Mouse (Mus musculus) kidney, postnatal 0 days (tissue): Measurements from ENCODE around the gene Cth. TPM values are rescaled to one million over a fixed set of nuclear protein-coding genes. Genes with fewer than 3 reads are reported as not detected.

ENCODE experiments used
- ATAC-seq: fragments of 200-750 bp; cut with Nextera tagmentation; replicated peaks from 2 replicates; pipeline ENCODE4 v1.8.0; 2017; ENCODE audit warnings: low read depth, moderate number of reproducible peaks, moderate TSS enrichment, moderate library complexity; ENCODE audit not compliant: low FRiP score
- DNase-seq: peaks from one replicate; pipeline ENCODE4 v3.0.0-alpha.2; 2016; ENCODE audit warnings: low spot score
- H3K27ac ChIP-seq: fragments of 300-500 bp; sonication (generic); 2 replicates; pipeline ENCODE4 v1.5.1; 2014; ENCODE audit warnings: mild to moderate bottlenecking
- H3K27me3 ChIP-seq: fragments of 300-500 bp; sonication (generic); 2 replicates; pipeline ENCODE4 v1.6.1; 2014; ENCODE audit warnings: low read length, mixed read lengths; ENCODE audit not compliant: insufficient read depth
- H3K36me3 ChIP-seq: fragments of 300-500 bp; sonication (generic); 2 replicates; pipeline ENCODE4 v1.6.1; 2014; ENCODE audit warnings: low read length, mixed read lengths; ENCODE audit not compliant: insufficient read depth
- H3K4me1 ChIP-seq: fragments of 300-500 bp; sonication (generic); replicated peaks from 2 replicates; pipeline ENCODE4 v1.6.1; 2014; ENCODE audit warnings: antibody characterized with exemption, low read length, mixed read lengths; ENCODE audit not compliant: insufficient read depth
- H3K4me2 ChIP-seq: fragments of 300-500 bp; sonication (generic); 2 replicates; pipeline ENCODE4 v1.6.1; 2014; ENCODE audit warnings: mild to moderate bottlenecking, low read length, moderate library complexity, mixed read lengths
- H3K4me3 ChIP-seq: fragments of 300-500 bp; sonication (generic); replicated peaks from 2 replicates; pipeline ENCODE4 v1.5.1; 2014; ENCODE audit warnings: low read depth, low read length
- H3K9ac ChIP-seq: fragments of 300-500 bp; sonication (generic); 2 replicates; pipeline ENCODE4 v1.6.1; 2014; ENCODE audit warnings: low read depth, low read length
- H3K9me3 ChIP-seq: fragments of 300-500 bp; sonication (generic); replicated peaks from 2 replicates; pipeline ENCODE4 v1.6.1; 2016; ENCODE audit warnings: low read length, inconsistent platforms, mixed read lengths
- CTCF ChIP-seq: IDR thresholded peaks from 2 replicates; pipeline ENCODE4 v1.5.1; 2016; ENCODE audit warnings: antibody characterized with exemption, low read depth, mild to moderate bottlenecking, moderate library complexity
- WGBS: fragments of 180-500 bp; shearing (Covaris S2); extraction: QIAGEN DNeasy Blood & Tissue Kit; methylation state at CpG from one replicate; pipeline ENCODE4 v1.1.7; 2014; 5-methylcytosine and 5-hydroxymethylcytosine counted together
- polyA plus RNA-seq: library from polyadenylated mRNA; unstranded; fragments of >200 nt; fragmentation: Nextera tagmentation; extraction: Ambion mirVana; gene quantifications from 2 replicates; pipeline ENCODE4 v1.2.1, GENCODE M21; 2015

Gene Cth
- polyA plus RNA-seq, 1 experiment from 2014 or later: 83.6 TPM

DNA sequence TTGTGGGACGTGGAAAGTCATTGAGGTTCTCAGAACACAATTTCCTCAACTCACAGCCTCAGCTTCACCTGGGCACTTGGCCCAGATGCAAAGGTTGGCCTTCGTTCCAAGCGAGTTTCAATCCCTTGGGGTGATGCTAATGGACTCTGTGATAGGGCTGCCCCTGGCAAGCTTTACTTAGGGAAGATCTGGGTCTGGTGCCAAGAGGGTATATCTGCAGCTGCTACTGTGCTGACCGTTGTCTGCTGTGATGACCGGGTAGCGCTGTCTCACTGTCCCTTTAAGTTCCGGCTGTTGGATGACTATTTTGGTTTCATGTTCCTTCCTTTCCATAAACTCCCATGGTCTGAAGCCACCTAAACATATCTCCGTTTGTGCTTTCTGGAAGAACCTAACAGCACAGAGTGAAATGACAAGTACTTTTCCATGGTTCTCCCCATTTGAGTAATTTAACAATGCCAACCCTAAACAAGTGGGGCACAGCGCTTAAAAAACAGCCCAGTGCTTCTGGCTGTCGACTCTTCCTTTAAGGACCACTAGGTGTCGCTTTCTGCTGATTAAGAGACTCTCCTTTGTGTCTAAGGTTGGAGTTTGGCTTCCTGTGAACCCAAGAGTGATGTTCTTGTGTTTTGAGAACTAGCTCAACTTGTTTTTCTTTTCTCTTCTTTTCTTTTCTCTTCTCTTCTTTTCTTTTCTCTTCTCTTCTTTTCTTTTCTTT is 48.3 kb downstream of the Cth start:
- H3K27ac ChIP-seq: no peak overlapping the region
- H3K27me3 ChIP-seq: no peaks in the 10 kb centered on the region
- H3K9me3 ChIP-seq: no peaks in the 10 kb centered on the region
- no peaks in the 10 kb centered on the region for H3K4me1 ChIP-seq
- H3K4me3 ChIP-seq: no peak overlapping the region
- peak; percentile 85 for TF ChIP-seq CTCF
- ATAC-seq (no peak; the same call in 1 of the 2 replicates), DNase-seq (peak; percentile 89)
- no peak overlapping the region for H3K9ac ChIP-seq
- no peaks in the 10 kb centered on the region for H3K36me3 ChIP-seq
- whole genome bisulfite sequencing: 49% methylated on average over 11 of the region's 11 CpGs
- no peak overlapping the region for H3K4me2 ChIP-seq

DNA sequence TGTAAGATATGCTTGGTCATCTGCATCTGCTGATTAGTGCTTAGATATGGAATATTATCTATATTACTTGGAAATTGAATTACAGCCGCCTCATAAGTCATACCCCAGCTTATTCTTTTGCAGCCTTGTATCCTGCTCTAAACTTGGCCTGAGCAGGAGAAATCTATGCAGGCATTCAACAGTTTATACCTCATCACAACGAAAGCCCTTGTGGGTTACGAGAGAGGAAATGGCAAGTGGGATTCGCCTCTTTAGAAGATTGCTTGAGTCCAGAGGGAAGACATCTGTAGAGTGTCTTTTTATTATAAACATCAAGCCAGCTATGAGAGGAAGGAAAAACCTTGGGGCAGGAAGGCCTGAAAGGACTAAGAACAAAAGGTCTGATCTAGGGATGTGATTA is 52.0 kb downstream of the Cth start:
- Histone ChIP-seq H3K9me3 (no peaks in the 10 kb centered on the region), H3K27ac (no peak overlapping the region), H3K4me3 (no peak overlapping the region), H3K9ac (no peak overlapping the region), H3K27me3 (no peaks in the 10 kb centered on the region), H3K36me3 (no peaks in the 10 kb centered on the region), H3K4me2 (no peak overlapping the region), H3K4me1 (no peaks in the 10 kb centered on the region)
- no peak for DNase-seq
- ATAC-seq: no peak
- WGBS: 70% methylated on average over 4 of the region's 4 CpGs
- TF ChIP-seq CTCF: no peak

DNA sequence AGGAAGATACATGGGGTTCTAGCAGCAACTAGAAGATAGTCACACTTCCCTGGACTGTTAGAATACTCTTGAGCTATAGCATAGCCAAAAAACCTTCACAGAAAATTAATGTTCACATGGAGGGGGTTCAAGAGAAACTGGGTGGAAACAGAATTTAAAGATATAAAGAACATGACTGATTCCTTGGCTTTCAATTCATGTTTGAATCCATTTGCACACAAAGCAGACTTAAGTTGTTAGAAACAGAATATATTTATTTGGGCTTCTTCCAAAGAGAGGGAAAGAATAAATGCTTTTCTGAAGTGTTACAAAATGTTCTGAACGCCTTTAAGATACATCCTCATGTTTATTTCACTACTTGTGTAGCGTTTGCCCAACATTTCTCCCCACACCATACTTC is 57.0 kb downstream of the Cth start:
- TF ChIP-seq CTCF: no peak
- H3K36me3 ChIP-seq: no peaks in the 10 kb centered on the region
- DNase-seq (no peak), ATAC-seq (no peak)
- WGBS: 79% methylated on average over 2 of the region's 2 CpGs
- H3K27me3 ChIP-seq: no peaks in the 10 kb centered on the region
- no peaks in the 10 kb centered on the region for H3K9me3 ChIP-seq
- no peak overlapping the region for H3K27ac ChIP-seq
- H3K4me3 ChIP-seq: no peak overlapping the region
- H3K4me2 ChIP-seq: no peak overlapping the region
- no peaks in the 10 kb centered on the region for H3K4me1 ChIP-seq
- no peak overlapping the region for H3K9ac ChIP-seq

DNA sequence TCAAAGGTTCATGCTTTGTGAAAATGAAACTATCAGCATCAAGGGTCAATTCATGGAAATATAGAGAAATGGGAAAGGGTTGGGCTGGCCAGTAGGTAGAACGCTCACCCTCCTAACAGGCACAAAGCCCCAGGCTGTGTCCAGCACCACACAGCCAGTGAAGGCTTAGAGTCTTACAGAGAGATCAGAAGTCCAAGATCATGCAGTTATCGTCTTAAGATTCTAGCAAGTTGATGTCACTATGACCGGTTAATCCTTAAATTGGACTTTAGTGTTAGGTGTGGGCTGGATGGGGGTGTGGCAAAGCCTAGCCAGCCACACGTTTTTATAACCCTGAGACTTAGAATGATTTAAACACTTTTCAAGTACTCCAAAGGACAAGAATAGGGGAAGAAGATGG is 58.6 kb downstream of the Cth start:
- TF ChIP-seq CTCF: no peak
- H3K9ac ChIP-seq: no peak overlapping the region
- H3K27ac ChIP-seq: no peak overlapping the region
- H3K36me3 ChIP-seq: no peaks in the 10 kb centered on the region
- no peak overlapping the region for H3K4me2 ChIP-seq
- no peaks in the 10 kb centered on the region for H3K9me3 ChIP-seq
- no peaks in the 10 kb centered on the region for H3K27me3 ChIP-seq
- 42% methylated on average over 4 of the region's 4 CpGs for WGBS
- ATAC-seq (0 out of 2 replicates have a peak, but pooled peaks have one; percentile 33), DNase-seq (no peak)
- H3K4me3 ChIP-seq: no peak overlapping the region
- no peaks in the 10 kb centered on the region for H3K4me1 ChIP-seq

DNA sequence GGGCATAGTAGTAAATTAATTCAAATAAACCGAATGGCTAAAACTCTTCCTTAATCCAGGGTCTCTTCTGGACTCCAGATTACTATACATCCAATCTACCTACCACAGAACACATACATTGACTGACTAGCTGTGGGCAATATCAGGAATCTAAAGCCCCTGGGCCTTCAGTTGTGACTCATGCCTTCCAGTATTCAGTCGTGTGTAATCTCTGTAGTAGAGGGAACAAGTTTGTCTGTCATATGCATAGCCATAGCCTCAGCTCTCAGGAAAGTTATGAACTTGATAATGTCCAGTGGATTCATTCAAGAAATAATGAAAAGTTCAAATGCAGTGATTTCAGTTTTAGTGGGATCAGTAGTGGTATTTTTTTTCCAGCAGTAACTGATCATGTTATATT is 59.0 kb downstream of the Cth start:
- Histone ChIP-seq H3K27me3 (no peaks in the 10 kb centered on the region), H3K36me3 (no peaks in the 10 kb centered on the region), H3K4me1 (no peaks in the 10 kb centered on the region), H3K4me3 (no peak overlapping the region), H3K4me2 (no peak overlapping the region), H3K27ac (no peak overlapping the region), H3K9ac (no peak overlapping the region), H3K9me3 (no peaks in the 10 kb centered on the region)
- DNase-seq (no peak), ATAC-seq (no peak)
- no peak for TF ChIP-seq CTCF
- 76% methylated on average over 2 of the region's 2 CpGs for WGBS

DNA sequence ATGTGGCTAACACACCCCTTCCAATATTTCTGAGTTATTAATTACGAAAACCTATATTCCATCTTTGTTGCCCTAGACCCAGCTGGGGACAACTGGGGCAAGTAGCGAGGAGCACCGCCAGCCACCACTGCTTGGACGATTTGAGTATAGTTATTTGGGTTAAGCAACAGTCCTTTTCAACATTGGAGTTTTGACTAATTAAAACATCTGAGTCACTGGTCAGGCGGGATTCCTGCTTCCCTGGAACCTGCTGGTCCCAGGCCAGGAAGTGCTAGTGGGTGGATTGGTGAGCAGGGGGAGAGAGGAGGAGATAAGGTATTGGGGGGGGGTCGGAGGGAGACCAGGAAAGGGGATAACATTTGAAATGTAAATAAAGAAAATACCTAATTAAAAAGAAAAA is 59.4 kb downstream of the Cth start:
- Histone ChIP-seq H3K4me3 (no peak overlapping the region), H3K4me1 (no peaks in the 10 kb centered on the region), H3K4me2 (no peak overlapping the region), H3K9ac (no peak overlapping the region), H3K36me3 (no peaks in the 10 kb centered on the region), H3K27me3 (no peaks in the 10 kb centered on the region), H3K9me3 (no peaks in the 10 kb centered on the region), H3K27ac (no peak overlapping the region)
- WGBS: 73% methylated on average over 6 of the region's 6 CpGs
- TF ChIP-seq CTCF: no peak
- ATAC-seq (no peak), DNase-seq (no peak)

DNA sequence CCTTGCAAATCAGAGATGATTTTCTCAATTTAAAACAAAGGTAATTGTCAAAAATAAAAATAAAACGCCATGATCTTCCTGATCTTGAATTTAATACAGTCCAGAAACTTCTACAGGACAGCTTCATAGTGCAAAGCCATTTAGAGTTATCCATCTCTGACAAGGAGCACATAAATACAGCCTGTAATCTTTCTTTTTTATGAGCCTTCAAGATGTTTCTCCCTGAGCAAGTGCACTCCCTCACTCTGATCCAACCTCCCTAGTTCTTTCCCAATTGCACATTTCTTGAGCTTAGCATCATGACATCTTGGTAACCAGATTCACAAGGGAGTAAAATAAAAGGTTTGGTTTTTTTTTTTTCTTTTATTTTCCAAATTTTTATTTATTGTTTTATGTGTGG is 72.1 kb downstream of the Cth start:
- WGBS: 18% methylated on average over 1 of the region's 1 CpGs
- no peak for TF ChIP-seq CTCF
- peak; percentile 75 for DNase-seq
- Histone ChIP-seq H3K27me3 (no peaks in the 10 kb centered on the region), H3K27ac (no peak overlapping the region), H3K9me3 (no peaks in the 10 kb centered on the region), H3K4me3 (no peak overlapping the region), H3K4me1 (no peaks in the 10 kb centered on the region), H3K4me2 (no peak overlapping the region), H3K36me3 (no peaks in the 10 kb centered on the region), H3K9ac (no peak overlapping the region)
- ATAC-seq: no peak
